9 mouse cellular contexts compared by ENCODE assay signal in genomic region chr4:154506774-154507435, GRCm38 (mm10).
DNase-seq lines count a peak whose midpoint lies in the region; ATAC-seq and TF ChIP-seq lines count a peak whose summit lies in the region.
"Had no signal": no experiment of that assay in that cellular context is flagged by ENCODE, and none has a peak within 500 bp of the region (broad histone marks: within the 10 kb centered on the region; RNA-seq: fewer than 3 reads in every experiment).

No protein-coding gene starts in this region.

- DNase-seq in kidney, adult 8-10 months: no peak
- peak; percentile 25 to 39 for DNase-seq in frontal cortex, postnatal 14 days (ENCODE audit: low spot score in 2 of 2)
- DNase-seq in left cerebral cortex, postnatal 4 days: peak; percentile 43
- no peak for DNase-seq in liver, postnatal 0 days
- no peak for DNase-seq in cerebellum, adult 18-20 months

- H3K4me3 ChIP-seq in kidney, embryonic 16.5 days (ENCODE audit: low read length): no peak overlapping the region
- H3K4me3 ChIP-seq in stomach, embryonic 16.5 days (replicated peaks; ENCODE audit: low read length): 0 out of 2 replicates have a peak overlapping the region, but pooled peaks have one; percentile 1
- H3K4me3 ChIP-seq in liver, postnatal 0 days (ENCODE audit: low read depth, low read length): no peak overlapping the region
- H3K4me3 ChIP-seq in kidney, embryonic 14.5 days (ENCODE audit: low read length): no peak overlapping the region
- H3K4me3 ChIP-seq: limb, embryonic 13.5 days had no signal

- peaks cover 30% of the 10 kb centered on the region for H3K4me1 ChIP-seq in kidney, embryonic 16.5 days (ENCODE audit: insufficient read depth, low read length)
- peaks cover 38% of the 10 kb centered on the region for H3K4me1 ChIP-seq in stomach, embryonic 16.5 days (ENCODE audit: control insufficient read depth, insufficient read depth, low read length)
- H3K4me1 ChIP-seq in liver, postnatal 0 days (ENCODE audit: insufficient read depth): no peaks in the 10 kb centered on the region
- peaks cover 15% of the 10 kb centered on the region for H3K4me1 ChIP-seq in kidney, embryonic 14.5 days (ENCODE audit: control insufficient read depth, insufficient read depth, low read length)

- intact Hi-C loops in left cerebral cortex, postnatal 4 days (cut with DNase I): no loop called here

- peak overlapping the region; percentile 11; the same call in 1 of the 2 replicates for H3K4me2 ChIP-seq in kidney, embryonic 16.5 days (replicated peaks; ENCODE audit: low read depth, low read length)
- H3K4me2 ChIP-seq in stomach, embryonic 16.5 days (ENCODE audit: low read depth, low read length): peak overlapping the region; percentile 4; the same call in 1 of the 2 replicates
- H3K4me2 ChIP-seq in liver, postnatal 0 days (ENCODE audit: low read depth, low read length): no peak overlapping the region
- H3K4me2 ChIP-seq in kidney, embryonic 14.5 days (replicated peaks; ENCODE audit: low read depth, low read length): no peak overlapping the region
- H3K4me2 ChIP-seq: limb, embryonic 13.5 days had no signal

- H3K9me3 ChIP-seq in kidney, embryonic 16.5 days (ENCODE audit: low read length): no peaks in the 10 kb centered on the region
- H3K9me3 ChIP-seq in stomach, embryonic 16.5 days (replicated peaks; ENCODE audit: control insufficient read depth, low read length): no peaks in the 10 kb centered on the region
- no peaks in the 10 kb centered on the region for H3K9me3 ChIP-seq in liver, postnatal 0 days (ENCODE audit: low read length)
- no peaks in the 10 kb centered on the region for H3K9me3 ChIP-seq in kidney, embryonic 14.5 days (ENCODE audit: control insufficient read depth, low read length)
- H3K9me3 ChIP-seq: limb, embryonic 13.5 days had no signal

- H3K9ac ChIP-seq in kidney, embryonic 16.5 days (replicated peaks; ENCODE audit: low read length): no peak overlapping the region
- H3K9ac ChIP-seq in stomach, embryonic 16.5 days (ENCODE audit: low read length): no peak overlapping the region; the same call in 1 of the 2 replicates
- H3K9ac ChIP-seq in liver, postnatal 0 days (replicated peaks): no peak overlapping the region
- no peak overlapping the region for H3K9ac ChIP-seq in kidney, embryonic 14.5 days (ENCODE audit: low read depth, low read length)
- H3K9ac ChIP-seq: limb, embryonic 13.5 days had no signal

- 10% methylated on average over 20 of the region's 20 CpGs for WGBS in kidney, embryonic 16.5 days
- WGBS in stomach, embryonic 16.5 days: 21% methylated on average over 20 of the region's 20 CpGs
- WGBS in liver, postnatal 0 days (ENCODE audit: insufficient replicate concordance): 32% methylated on average over 20 of the region's 20 CpGs
- 7% methylated on average over 20 of the region's 20 CpGs for WGBS in kidney, embryonic 14.5 days

- H3K27ac ChIP-seq in kidney, embryonic 16.5 days (ENCODE audit: low read length): 0 out of 2 replicates have a peak overlapping the region, but pooled peaks have one; percentile 7
- H3K27ac ChIP-seq in stomach, embryonic 16.5 days (ENCODE audit: low read length): peak overlapping the region; percentile 7
- no peak overlapping the region for H3K27ac ChIP-seq in liver, postnatal 0 days (ENCODE audit: low read depth)
- H3K27ac ChIP-seq in kidney, embryonic 14.5 days (ENCODE audit: low read depth, low read length): no peak overlapping the region
- H3K27ac ChIP-seq: limb, embryonic 13.5 days had no signal

- no peak for TF ChIP-seq CTCF in liver, postnatal 0 days (IDR thresholded peaks at IDR 0.05; ENCODE audit: low read depth)

- ATAC-seq in kidney, embryonic 16.5 days (ENCODE audit: low FRiP score, low TSS enrichment): no peak
- ATAC-seq in stomach, embryonic 16.5 days (ENCODE audit: insufficient read depth, low FRiP score): no peak
- no peak for ATAC-seq in liver, postnatal 0 days
- ATAC-seq in kidney, embryonic 14.5 days (ENCODE audit: low FRiP score, low TSS enrichment): no peak

- no peaks in the 10 kb centered on the region for H3K36me3 ChIP-seq in kidney, embryonic 16.5 days (ENCODE audit: insufficient read depth, low read length)
- no peaks in the 10 kb centered on the region for H3K36me3 ChIP-seq in stomach, embryonic 16.5 days (ENCODE audit: control insufficient read depth, insufficient read depth, low read length)
- H3K36me3 ChIP-seq in liver, postnatal 0 days (replicated peaks; ENCODE audit: insufficient read depth, low read length): no peaks in the 10 kb centered on the region
- no peaks in the 10 kb centered on the region for H3K36me3 ChIP-seq in kidney, embryonic 14.5 days (ENCODE audit: control insufficient read depth, insufficient read depth, low read length)
- H3K36me3 ChIP-seq: limb, embryonic 13.5 days had no signal

- peaks cover 72% of the 10 kb centered on the region for H3K27me3 ChIP-seq in kidney, embryonic 16.5 days (ENCODE audit: insufficient read depth, low read length)
- no peaks in the 10 kb centered on the region for H3K27me3 ChIP-seq in stomach, embryonic 16.5 days (ENCODE audit: control insufficient read depth, insufficient read depth, low read length)
- no peaks in the 10 kb centered on the region for H3K27me3 ChIP-seq in liver, postnatal 0 days (ENCODE audit: insufficient read depth, low read length)
- H3K27me3 ChIP-seq in kidney, embryonic 14.5 days (ENCODE audit: control insufficient read depth, insufficient read depth, low read length): peaks cover 54% of the 10 kb centered on the region
- H3K27me3 ChIP-seq: limb, embryonic 13.5 days had no signal

- TF ChIP-seq EP300 in liver, postnatal 0 days (IDR thresholded peaks at IDR 0.05; ENCODE audit: low read depth): no peak

Comparison
In these comparisons a context has a peak if more than half of its experiments do, and no peak if none do; other contexts are left out.
1. H3K27ac ChIP-seq: peak in kidney, embryonic 16.5 days (single experiment) and stomach, embryonic 16.5 days (single experiment); none in liver, postnatal 0 days (single experiment) and kidney, embryonic 14.5 days (single experiment).
2. H3K4me2 ChIP-seq: peak in kidney, embryonic 16.5 days (single experiment) and stomach, embryonic 16.5 days (single experiment); none in liver, postnatal 0 days (single experiment) and kidney, embryonic 14.5 days (single experiment).
3. DNase-seq: peak in frontal cortex, postnatal 14 days (2 of 2) and left cerebral cortex, postnatal 4 days (single experiment); none in kidney, adult 8-10 months (0 of 2), liver, postnatal 0 days (single experiment) and cerebellum, adult 18-20 months (0 of 2).